Mouse (Mus musculus) lung, postnatal 36 days (tissue): ENCODE data around the gene Myt1l.

ENCODE experiments used
- DNase-seq: peaks from one replicate; pipeline ENCODE4 v3.0.0; 2022; ENCODE audit warnings: mixed read lengths

Gene Myt1l

DNA sequence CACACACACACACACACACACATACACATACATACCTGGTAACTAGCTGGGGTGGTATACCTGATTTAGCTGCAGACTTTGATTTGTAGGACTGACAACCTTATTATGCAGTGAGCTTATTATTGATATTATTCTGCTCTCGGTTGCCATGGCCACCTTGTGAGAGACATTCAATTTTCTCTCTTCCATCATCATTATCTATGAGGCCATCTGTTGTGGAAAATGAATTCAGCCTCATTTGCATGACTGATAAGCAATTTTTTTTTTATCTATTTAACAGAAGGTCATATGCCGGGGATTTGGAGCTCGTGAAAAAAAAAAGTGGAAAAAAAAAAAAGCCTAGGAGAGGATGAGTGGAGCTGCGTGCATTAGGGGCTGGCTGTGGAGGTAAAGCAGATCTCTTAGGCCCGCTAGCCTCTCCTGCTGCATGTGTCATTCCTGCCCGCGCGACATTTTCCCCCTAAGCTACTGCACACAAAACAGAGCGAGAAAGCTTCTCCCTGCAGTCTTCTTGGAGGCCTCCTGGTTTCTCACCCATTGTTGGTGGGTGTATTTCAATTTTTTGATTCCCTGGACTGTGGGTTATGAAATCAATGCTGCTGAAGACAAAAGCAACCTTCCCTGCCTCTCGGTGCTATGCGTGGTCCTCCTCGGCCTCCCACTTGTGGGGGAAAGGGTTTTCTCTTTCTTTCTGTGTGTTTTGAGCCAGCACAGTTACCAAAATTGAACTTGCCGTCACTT is at the start of gene Myt1l:
TSS of gene Myt1l (plus strand) at position 354 of the 741 bp plus-strand sequence.
- no peak for DNase-seq

DNA sequence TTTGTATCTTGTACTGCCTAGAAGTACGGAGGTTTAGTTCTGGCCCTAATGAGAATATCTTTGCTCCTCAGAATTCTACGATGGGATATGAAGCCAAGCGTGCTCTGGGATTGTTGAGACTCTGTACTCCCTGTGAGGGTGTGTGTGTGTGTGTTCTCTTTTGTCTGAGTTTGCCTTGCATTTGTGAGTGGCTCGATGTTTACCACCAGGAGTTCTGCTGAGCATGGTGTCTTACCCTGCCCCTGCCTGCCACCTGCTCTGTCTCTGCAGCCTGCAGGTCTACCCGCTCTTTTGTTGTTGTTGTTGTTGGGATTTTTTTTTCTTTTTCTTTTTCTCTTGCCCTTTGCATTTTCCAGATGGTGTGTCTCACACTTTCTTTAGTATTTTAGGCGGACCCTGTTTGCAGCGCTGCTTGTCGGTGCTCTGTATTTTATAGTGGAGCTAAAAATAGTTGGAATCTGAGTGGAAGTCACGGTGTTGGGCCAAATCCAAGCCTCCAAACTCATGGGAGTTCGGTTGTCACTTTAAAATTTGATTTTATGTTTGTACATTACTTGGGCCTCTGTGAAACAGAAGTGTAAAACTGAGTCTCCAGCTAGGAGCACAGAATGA is 41.7 kb upstream of the Myt1l start:
- DNase-seq, result no peak

DNA sequence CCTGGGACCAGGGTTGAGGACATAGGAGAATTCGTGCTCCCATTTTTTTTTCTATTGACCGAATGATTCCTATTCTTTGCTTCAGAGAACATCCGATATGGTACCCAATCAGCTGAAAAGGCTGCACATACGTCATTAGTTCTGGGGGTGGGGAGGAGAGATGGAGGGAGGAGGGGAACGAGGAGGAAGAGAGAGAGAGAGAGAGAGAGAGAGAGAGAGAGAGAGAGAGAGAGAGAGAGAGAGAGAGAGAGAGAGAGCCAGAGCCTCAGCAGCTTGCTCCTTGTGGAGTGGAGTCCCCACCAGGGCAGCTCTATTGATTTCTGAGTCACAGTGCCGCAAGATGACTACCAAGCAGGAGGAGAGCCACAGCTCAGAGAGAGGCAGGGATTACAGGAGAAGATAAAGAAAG is 1.9 kb upstream of the Myt1l start:
- DNase-seq, result no peak

DNA sequence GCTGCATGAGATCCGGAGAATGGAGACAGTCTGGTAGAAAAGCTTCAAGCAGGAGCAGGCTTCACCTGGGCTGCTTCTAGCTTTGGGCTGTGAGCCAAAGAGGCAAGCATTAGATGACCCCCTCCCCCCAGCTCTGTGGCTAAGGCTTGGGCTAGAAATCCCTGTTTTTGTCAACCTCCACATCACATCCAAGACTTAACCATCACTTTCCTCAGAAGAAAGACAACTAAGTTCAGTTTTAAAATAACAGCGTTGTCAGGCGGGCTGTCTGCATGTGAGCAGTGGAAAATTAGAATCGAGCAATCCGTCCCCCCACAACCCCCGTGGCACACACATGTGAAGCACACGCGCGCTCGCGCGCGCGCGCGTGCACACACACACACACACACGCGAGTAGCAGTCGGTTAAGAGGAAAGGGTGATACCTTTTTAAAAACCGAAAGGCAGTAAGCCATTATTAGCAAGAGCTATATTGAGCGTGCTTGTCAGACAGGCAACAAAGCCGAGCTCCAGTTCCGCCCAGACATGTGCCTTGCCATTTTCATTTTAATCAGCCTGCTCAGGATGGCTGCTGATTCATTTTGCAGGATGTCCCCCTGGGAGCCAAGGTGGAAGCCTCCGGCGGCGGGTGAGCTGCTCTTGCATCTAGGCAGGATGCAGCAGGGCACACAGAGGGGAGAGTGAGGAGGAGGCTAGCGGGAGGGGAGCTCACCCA is 979 bp upstream of the Myt1l start:
- DNase-seq, result no peak

DNA sequence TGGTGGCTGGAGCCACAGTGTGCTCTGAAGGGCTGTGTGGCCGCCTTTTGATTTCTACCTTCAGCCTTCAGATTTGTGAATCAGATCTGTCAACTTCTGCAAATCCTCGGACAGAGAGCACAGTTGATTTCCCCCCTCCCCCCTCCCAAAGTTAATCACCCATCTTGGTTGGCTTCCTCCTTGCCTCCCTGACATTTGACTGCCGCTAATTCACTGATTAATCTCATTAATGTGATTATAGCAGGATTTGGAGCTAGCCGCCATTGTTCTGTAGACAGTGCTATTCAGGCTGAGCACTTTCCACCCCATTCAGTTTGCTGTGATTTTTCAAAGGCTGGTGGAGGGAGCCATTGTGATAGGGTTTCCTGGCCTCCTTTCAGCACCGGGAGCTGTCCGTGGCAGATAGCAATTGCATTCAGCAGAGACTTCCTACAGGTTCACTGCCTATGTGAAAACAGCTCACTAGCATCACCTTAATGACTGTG is 2.1 kb downstream of the Myt1l start:
- DNase-seq, result no peak

DNA sequence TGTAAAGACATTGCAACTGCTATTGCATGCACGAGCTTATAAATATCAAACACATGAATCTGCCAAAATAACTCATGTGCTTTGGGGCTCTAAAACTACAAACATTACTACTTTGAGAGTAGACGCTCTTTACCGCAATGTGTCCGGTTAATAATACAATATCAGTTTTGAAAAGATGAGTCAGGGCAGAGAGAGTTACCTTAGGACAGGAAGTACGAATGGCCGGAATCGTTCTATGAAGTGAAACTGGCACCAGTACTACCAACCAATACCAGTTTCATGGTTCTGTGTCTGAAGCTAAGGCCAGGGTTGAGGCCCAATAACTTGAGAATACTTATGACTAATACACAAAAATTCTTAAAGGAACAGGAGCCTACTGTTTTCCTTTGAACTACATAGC is 2.6 kb downstream of the Myt1l start:
- DNase-seq, result no peak

DNA sequence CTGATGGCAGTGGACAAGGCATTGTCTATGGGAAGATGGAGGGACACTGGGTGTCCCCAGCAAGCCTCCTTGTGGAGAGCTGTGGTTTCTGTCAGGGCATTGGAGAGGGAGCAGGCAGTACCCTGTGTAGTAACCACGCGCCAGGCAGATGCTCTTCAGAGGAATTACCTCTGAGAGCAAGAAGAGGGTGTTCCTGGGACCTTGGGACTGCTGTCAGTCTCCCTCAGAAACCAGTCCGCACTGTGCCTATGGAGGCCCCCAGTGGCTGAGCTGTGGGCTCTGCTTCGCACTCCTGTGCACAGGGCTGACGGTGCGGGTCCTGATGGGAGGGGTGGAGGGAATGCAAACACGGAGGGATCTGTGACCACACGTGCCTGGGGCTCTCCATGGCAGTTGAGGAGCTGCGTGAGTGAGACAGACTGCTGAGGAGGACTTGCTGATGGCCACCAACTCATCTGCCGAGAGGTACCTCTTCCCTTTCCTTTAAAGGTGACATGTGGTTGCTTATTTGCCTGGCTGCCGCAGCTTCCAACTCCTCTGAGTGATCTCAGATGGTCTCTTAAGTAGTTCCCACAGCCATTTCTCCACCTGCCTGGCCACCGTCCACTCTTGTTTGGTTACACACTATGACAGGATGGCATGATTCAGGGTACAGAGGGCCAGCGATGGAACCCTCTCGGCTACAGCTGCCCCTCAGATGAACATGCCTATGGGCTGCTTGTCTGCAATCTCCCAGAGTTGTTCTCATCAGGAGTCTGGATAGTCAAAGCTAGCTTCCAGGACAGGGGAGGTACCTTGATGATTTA is 5.1 kb downstream of the Myt1l start:
- no peak for DNase-seq

DNA sequence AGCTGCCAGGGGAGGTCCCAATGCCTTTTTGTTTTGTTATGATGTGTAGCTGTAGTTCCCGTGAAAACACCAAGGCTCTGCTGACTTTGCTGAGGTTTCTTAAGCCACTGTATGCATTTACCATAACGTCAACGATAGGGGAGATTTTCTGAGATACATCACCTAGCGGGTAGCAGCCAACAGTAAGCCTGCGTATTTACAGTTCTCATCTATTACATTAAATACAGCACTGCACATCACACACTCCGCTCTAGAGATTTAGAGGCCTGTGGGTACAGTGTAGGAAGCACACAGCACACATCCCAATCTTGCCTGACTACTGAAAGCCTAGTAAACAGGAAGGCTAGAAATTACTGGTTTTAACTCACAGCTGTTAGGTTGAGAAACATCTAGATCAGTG is 6.1 kb downstream of the Myt1l start:
- DNase-seq, result no peak

DNA sequence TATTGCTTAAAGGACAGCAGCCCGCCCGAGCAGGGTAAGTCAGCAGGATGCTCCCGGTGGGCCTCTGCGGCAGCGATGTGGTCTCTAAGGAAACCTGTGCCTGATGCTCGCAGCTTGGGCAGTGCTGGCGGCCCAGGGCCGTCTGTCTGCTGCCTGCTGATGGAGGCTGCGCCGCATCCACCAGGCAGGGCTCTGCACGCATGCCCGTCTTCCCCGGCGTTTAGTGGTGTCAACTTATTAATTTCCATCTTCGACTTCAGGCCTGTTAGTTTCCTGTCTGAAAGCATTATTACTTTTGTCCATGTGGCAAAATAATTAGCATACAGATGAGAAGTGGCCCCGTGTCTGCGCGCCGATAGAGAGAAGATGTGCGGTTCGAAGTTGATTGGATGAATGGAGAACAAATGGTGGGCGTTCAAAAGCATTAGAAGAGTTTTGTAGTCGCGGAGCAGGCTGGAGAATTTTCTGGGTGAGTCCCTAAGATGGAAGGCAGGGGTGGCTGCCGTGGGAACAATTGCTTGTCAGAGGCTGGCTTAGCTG is 6.6 kb downstream of the Myt1l start:
- no peak for DNase-seq

DNA sequence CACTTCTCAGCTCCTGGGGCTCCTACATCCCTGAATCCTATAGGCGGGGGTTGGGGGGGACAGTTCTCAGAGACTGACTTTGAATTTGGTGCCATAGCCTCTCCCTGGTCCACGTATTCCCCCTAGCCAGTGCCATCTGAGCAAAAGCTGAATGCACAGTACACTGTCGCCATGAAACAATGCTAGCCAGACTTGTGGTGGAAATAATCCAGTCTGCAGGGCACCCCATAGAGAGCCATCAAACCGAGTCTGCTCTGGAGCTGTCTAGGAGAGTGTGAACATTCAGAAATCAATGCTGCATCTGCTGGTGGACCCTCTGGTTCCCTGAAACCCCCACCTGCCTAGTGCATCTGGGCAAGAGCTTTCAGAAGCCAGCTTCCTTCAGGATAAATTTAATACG is 9.7 kb downstream of the Myt1l start:
- no peak for DNase-seq

DNA sequence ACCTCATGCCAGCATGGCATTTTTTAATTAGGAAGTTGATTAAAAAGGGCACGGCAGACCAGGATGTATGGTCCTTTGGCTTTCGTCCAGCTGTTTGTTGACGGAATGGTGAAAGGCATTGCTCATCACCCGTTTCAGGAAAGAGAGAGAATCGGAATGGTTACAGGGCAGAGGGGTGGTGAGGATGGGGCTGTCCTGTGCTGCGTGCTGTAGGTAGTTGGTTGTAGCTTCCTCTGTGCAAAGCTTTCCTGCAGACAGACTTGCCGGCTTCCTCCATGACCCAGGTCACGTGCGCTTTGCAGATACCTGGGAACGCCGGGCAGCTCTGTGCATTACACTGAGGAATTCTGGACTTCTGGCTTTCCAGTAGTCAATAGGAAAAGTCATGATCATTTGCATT is 10.3 kb downstream of the Myt1l start:
- DNase-seq, result no peak

DNA sequence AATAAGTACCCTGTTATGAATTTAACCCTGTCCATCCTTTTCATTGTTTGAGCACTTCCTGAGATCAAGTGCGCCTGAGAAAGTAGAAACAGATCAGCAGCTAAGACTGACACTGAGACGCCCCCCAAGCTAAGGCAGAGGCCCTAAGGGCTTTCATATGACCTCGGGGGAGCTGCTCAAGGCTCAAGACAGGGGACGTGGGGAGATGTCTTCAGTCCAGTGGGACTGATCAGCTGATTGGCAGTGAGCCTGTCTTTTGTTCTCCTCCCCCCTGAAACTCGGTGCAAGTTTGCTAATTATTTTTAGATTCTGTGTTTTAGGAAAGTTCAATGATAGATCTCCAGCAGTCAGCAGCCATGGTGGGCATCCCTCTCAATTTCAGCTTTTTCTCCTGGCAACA is 10.9 kb downstream of the Myt1l start:
- DNase-seq, result no peak

DNA sequence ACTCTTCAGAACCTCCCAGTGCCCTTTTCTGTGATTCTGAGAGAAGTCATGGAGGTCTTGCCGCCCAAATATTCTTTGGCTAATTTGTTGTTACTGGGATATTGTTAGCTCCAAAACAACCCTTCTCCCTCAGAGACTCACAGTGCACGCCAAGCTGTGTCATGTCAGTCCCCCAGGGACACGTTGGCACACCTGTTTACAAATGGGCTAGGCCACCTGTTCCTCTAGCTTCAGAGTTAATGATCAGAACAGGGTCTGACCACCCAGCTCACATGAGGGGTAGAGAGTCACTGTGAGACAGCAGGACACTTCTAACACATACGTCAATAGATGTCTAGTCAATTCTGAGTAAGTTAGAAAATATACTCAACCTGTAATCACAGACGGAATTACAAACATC is 12.6 kb downstream of the Myt1l start:
- no peak for DNase-seq

DNA sequence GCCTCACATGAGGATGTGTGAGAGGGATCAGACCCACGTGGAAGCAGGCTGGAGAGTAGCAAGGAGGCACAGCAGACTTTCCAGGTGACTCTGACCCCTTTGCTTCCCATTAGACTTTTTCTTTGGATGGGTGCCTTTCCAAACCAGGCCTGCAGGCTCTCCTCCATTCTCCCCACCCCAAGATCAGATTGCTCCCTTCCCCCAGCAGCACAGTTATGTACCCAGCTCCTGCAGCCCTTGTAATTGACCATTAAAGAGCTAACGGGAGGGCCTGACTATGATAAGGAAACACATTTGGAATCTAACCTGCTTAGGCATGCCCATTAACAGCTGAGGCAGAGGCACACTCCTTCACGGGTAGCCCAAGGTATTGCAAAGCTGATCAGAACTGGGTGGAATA is 17.9 kb downstream of the Myt1l start:
- DNase-seq, result no peak

DNA sequence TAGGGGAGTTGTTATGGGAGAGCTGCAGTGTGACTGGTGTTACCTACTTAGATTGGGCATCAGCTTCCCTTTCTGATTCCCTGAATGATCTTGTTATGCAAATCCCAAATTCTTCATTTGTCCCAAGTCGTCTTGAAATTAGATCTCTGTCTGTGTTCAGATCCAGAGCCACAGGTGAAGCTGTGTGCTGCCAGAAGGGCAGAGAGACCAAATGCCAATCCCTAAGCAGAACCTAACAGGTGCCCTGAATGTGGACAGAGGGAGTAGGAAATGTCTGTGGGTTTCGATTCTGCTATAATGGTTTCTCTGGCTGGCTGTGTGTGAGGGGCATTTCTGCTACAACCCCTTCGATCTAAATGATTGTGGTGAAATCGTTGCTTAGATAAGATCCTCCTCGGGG is 18.9 kb downstream of the Myt1l start:
- no peak for DNase-seq

DNA sequence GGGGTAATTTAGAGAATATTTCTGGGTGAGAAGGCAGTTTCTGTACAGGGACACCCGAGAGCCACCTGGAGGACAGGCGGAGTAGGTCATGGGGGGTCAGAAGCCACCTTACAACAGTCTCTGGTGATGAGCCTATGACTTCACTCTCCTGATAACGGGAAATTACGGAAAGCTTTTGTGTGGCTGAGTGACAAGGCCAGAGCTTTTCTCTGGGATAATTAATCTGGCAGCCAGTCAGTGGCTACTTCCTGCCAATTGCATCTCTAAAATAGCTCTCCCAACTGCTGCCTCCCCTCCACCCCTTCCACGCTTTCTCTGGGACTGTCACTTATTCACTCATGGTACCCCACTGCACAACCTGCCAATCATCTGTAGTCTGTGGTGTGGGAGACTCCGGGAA is 19.6 kb downstream of the Myt1l start:
- no peak for DNase-seq

DNA sequence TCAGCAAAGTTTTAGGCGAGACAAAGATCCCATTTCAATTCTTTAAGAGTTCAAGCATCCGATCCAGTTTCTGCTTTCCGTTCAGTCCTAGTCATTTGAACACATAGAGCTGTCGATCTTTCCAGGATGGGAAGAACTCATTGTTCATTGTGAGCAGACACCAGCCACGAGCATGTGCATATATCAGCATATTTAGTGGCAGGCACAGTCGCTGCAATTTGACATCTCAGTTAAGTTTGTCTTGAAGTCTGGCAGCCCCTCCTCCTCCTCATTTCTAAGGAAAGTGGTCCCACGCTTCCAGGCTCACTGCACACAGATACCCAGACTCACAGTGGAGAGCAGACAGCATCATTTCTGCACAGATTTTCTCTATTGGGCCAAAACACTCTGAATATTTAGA is 25.0 kb downstream of the Myt1l start:
- no peak for DNase-seq

DNA sequence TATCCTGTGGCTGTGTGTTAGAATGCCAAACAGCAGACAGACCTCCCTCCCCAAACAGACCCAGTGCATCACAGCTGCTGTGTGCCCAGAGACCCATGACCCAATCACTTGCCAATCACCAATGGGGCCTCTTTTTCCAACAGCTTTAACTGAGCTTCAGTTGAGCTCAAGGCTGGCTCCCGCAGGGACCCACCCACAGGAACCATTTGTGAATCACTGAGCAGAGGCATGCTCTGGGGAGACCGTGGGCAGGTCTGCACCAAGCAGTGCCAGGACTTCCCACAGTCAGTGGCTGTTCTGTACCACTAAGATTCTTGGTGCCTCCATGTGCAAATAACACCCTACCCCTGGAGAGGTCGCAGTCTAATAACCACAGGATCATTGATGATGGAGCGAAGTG is 27.5 kb downstream of the Myt1l start:
- DNase-seq, result no peak

DNA sequence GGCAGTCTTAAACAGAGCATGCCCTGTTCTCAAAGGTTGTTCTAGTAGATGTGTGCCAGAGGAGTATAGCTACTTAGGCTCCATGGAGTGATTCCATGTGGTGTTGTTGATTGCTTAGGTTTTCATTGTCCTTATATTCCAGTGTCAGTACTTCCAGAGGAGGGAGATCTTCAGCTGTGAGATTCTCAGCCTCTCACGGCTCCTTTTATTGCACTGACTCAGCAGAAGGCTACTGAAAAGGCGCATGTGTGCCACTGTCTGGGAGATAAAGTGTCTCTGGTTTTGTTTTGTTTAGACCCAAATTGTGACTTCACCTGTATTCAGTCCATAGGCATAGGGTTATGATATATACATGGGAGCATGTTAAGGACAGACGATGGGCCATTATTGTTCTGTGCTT is 28.2 kb downstream of the Myt1l start:
- DNase-seq, result no peak

DNA sequence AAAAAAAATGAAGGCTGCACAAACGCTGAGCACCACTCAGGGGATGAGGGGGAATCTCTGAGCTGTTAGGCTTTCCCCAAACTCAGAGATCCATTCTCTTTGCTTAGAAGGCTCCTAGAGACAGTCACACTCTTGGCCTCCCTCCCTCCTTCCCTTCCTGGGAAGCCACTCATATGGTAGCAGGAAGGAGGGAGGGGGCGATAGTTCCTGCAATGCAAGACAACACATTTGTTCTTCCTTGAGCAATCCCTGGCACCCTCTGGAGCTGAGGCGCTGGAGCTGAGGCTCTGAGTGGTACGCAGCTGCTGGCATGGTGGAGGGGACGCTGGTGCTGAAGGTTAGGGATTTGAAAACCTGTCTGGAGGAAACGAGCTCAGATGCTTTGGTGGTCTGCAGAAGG is 28.7 kb downstream of the Myt1l start:
- no peak for DNase-seq

DNA sequence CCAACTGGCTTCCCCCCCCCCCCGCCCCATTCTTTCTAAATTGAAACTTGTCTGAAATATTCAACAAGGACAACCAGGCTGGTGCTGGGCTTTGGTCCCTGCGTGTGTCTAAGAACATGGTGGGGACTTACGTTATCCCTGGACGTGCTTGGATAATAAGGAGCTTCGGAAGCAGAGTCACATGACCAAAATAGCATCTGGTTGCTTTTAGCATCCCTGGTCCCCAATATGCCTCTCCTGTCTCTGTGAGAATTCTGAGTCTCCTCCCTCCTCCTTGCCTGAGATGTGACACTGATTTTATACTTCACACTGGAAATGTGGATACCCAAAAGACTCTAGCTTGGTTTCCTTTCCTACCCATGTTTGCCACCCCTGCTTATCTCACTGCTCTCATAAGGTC is 31.6 kb downstream of the Myt1l start:
- DNase-seq, result no peak

DNA sequence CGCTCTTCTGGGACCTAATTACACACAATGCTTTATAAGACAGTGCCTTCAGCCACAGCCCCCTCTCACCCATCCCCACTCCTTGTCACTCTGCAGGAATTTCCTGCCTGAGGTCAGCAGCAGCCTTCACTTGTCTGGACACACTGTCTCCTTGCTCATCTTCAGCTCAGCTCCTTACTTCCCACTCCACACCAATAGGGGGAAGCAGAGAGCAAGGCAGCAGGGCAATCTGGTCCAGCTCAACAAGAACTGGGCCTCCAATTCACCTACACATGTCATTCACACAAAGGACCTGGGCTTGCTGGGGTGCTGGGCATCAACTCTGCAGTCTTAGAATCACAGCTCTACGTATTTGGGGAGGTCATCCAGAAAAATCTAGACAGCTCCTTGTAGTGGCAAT is 33.0 kb downstream of the Myt1l start:
- no peak for DNase-seq

DNA sequence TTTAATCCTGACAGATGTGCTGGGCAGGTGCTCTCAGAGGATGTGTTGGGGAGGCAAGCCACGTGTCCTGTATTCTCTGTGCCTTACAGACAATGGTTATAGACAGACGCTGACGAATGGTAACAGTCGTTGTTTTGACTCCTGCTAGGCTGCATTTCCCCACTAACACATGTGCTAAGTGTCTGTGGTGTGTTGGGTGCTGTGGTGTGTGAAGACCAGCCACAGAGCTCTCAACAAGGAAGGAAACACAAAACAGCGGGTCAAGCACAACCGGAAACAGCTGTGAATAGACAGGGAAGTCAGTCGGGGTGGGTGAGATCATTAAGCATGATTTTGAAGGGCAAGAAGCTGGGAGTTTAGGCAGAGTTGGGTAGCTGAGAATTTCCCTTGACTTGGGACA is 41.1 kb downstream of the Myt1l start:
- DNase-seq, result no peak
